Mouse (Mus musculus) heart, postnatal 0 days (tissue): ENCODE measurements around the gene Itgb5.

Source experiments
- CTCF ChIP-seq: IDR thresholded peaks from 2 replicates; pipeline ENCODE4 v1.5.1; 2016; ENCODE audit warnings: antibody characterized with exemption, control low read depth, low read depth
- EP300 ChIP-seq: IDR thresholded peaks from 2 replicates; pipeline ENCODE4 v1.6.1; 2016; ENCODE audit warnings: antibody characterized with exemption, low read depth

DNA sequence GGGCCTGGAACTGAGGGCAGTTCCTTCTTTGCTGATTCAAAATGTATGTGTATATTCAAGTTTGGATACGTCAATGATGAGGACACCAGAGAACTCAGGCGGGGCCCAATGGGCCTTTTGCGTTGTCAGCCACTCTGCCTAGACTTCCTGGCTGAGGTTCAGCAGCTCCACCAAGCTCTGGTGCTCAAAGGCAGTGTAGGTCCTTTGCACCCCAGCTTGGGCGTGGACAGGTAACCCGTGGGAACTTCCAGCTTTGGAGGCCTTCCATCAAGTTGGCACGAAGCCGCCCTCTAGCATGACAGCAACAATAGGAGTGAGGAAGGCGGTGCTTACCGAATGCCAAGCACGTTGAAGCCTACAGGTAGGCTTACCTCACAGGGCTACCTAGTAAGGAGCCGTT, 103.9 kb downstream of the Itgb5 start:
- TF ChIP-seq EP300 (no peak), CTCF (no peak)
